Mouse (Mus musculus): ENCODE measurements around the gene Btbd16.

Btbd16 gene

DNA sequence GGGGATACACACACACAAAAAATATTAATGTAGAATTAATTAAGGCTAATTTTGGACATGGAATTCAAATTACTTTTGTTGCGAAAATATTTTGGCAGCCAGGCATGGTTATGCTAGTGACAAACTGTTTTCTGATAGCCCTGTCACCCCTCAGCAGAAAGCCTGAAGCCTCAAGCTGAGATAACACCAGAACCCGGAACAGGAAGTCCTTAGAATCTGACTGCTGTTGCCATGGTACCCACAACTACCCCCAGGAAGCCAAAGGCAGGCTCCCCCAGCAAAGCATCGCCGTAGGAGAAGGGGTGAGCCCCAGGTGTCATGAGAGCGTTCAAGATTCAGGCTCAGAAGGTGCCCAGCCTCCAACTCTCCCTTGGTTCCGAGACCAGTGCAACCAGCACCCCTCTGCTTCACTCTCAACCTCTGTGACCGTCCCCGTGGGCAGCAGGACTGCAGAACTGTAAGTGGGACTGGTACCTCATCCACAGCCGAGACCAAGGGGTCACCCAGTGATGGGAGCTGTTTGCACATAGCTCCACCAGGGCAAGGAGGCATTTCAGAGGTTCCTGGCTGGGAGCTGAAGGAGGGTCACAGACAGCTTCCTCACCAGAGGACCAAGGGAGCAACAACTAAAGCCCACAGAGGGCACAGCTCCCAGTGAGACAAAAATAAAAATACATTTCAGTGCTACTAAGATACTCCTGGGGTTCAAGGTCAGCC is at the start of gene Btbd16:
Gene Btbd16, plus strand, starts transcription at position 156 of the 717 bp plus-strand sequence.
- no peak for DNase-seq (ENCODE audit: low spot score in 2 of 2)

- DNase-seq (ENCODE audit: low spot score in 2 of 2): peak in 1 of 2 experiments; percentile 62
Measured at GRCm38 (mm10) chr7:130726185-130726584, 47.7 kb upstream of the Btbd16 start.

- no peak for DNase-seq (ENCODE audit: low spot score in 2 of 2)
Measured at GRCm38 (mm10) chr7:130726724-130727422, 47.0 kb upstream of the Btbd16 start.

- no peak for DNase-seq (ENCODE audit: low spot score in 2 of 2)
Measured at GRCm38 (mm10) chr7:130727560-130727959, 46.3 kb upstream of the Btbd16 start.

DNA sequence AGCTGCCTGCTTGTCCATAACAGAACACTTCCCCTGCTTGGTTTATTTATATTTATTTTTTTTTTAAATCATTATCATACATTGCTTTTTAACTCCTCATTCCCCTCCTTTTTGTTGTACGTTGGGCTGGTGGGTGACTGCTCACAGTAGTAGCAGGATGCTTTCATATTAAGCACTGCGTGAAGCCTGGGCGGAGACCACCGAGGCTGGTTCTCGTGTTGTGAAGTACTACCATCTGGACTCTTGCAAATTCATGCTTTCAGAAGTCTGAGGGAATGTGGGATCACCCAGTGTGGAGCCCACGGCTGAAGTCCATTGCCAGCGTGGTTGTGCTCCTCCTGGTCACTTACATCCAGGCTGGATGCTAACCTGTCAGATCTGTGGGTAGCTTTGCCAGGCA is 42.1 kb upstream of the Btbd16 start:
- no peak for DNase-seq (ENCODE audit: low spot score in 2 of 2)

- no peak for DNase-seq (ENCODE audit: low spot score in 2 of 2)
Measured at GRCm38 (mm10) chr7:130732908-130733307, 41.0 kb upstream of the Btbd16 start.

DNA sequence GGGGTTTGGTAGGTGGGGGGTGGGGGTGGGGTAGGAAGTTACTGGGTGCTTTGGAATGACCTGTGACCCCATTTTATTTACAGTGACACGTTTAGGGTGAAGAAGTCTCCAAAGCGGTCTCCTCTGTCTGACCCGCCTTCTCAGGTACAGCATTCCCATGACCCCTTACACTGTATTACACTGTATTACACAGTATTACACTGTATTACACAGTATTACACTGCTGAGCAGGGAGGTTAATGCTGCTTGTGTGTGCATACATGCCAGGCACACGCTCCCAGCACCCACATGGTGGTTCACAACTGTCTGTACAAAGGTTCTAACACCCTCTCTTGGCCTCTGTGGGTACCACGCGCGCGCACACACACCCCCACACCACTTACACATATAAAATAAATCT is 40.4 kb upstream of the Btbd16 start:
- DNase-seq (ENCODE audit: low spot score in 2 of 2): no peak

- no peak for DNase-seq (ENCODE audit: low spot score in 2 of 2)
Measured at GRCm38 (mm10) chr7:130734195-130734787, 39.6 kb upstream of the Btbd16 start.

DNA sequence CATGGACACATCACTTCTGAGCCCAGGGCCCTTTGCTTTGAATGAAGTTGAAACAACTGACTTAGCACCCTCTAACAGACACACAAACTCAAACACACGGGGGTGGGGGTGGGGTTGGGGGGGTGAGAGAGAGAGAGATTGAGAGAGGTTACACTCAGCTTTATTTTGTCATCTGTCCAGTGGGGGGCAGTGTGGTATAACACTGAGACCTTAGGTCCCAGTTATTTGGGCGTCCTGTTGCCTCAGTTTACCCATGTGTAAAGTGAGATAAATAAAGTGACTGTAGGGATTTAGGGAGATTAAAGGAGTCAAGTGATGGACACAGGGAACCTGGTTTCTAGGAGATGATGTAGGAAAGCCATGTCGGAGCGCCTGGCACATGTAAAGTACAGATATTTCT is 32.8 kb upstream of the Btbd16 start:
- no peak for DNase-seq (ENCODE audit: low spot score in 2 of 2)

DNA sequence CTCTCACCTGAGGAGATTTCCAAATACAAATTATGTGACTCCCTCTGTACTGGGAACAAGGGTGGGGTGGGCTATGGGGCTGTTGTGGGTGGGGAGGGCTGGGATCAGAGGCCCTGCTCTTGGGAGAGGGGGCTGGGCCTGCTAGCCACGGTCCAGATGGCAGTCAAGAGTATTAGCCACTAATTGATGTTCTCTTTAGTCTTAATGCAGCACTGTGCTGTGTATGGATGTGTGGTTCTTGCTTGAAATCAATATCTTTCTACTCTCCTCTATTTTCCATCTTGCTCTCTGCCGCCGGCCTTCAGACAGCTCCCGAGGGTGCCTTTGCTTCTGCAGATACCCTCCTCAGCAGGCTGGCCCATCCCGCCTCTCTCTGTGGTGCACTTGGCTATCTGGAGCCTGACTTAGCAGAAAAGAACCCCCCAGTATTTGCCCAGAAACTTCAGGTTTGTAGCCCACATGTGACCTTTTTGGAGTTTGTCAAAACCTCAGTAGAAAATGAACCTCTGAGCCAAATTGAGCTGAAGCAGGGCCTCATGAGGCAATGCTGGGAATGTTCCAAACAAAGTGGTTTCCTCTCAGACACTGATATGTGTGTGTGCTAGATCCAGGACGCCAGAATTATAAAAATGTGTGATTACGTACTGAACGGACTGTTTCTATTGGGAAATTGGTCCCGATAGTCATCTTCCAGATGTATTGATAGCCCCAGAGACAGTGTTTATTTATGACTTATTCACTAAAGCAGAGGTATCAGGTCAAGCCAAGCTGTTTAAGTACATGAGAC is 30.4 kb upstream of the Btbd16 start:
- DNase-seq (ENCODE audit: low spot score in 2 of 2): no peak

- no peak for DNase-seq (ENCODE audit: low spot score in 2 of 2)
Measured at GRCm38 (mm10) chr7:130749165-130749564, 24.7 kb upstream of the Btbd16 start.

DNA sequence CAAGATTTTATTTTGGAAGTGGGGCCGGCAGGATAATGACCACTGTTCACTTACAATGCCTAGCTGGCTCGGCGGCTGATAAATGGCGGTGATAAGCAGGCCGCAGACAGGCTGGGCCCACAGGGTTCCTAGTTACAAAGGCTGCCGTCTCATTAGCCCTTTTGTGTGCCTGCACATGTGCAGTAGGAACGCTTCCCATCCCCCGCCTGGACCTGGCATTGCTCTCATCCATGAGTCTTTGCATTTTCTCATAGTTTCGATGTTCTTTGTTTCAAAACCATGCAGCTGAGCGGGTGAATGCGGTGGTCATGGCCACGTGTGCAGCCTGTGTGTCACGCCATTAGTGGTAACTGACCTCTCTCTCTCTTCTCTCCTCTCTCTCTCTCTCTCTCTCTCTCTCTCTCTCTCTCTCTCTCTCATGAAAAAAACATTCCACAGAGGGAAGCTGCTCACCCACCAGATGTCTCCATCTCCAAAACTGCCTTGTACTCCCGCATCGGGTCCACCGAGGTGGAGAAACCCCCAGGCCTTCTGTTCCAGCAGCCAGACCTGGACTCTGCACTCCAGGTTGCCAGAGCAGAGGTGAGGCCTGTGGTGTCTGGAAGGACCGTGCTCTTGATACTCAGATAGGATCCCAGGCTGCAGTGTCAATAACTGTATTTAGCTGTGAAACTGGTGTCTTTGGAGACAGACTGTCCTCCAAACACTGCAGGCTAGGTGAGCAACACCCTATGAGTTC is 22.9 kb upstream of the Btbd16 start:
- DNase-seq (ENCODE audit: low spot score in 2 of 2): peak; percentile 53 to 65

- DNase-seq (ENCODE audit: low spot score in 2 of 2): no peak
Measured at GRCm38 (mm10) chr7:130751678-130752077, 22.2 kb upstream of the Btbd16 start.

GRCm38 (mm10) chr7:130754790-130755189 is 19.1 kb upstream of the Btbd16 start:
- DNase-seq (ENCODE audit: low spot score in 2 of 2): no peak

DNA sequence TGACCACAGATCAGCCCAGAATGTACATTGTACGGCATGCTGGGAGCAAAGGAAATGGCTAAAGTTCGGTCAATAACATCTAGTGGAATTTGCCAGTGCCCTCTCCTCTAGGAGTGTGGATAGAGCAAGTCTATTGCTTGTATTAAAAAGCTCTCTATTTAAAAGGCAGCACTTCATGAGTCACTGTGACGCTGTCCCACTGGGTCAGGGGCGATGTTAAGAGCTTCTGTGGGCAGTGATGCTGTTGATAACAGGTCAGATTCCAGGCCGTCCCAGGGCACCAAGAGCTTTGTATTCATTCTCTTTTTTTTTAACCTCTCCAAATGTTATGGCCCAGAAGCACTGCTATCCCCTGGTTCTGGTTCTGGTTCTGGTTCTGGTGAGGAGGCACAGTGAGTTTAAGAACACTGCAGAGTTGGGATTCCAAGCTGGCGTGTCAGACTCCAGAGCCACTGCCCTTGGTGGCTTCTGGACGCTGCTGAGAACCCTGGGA is 17.5 kb upstream of the Btbd16 start:
- DNase-seq (ENCODE audit: low spot score in 2 of 2): no peak

- no peak for DNase-seq (ENCODE audit: low spot score in 2 of 2)
Measured at GRCm38 (mm10) chr7:130757326-130757865, 16.5 kb upstream of the Btbd16 start.

DNA sequence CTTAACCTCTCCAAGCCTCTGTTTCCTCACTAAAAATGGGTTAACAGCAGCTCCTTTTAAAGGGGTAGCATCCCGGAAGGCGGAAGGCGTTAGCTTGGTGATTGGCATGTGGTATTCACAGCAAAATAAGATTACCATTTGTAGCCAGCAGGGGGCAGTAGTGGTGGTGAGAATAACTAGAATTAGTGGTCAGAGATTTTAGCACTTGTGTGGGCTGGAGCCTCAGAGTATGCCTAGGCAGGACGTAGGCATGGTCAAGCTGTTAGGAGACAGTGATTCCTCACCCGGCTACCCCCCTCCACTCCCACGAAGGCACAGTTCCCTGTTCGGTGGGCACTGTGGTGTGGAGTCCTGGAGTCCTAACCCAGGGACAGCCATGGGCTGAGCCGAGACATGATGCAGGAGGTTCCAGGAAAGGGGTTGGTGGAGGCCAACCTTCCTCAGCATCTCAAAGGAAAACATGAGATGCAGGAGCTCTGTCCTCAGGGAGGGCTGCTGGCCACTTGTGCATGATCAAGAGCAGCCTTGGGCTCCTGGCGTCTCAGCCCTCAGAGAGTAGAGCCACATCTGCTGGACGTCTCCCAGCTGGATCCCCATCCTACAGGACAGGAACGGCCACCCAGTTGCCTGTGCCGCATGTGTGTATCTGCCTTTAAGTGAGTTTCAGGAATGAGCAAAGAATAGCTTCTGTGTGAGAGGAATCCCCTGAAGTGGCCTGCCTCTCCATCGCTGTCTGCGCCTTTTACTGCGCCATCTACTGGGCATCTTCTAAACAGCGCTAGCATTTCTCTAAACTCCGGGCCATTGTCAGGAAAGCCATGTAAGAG is 11.6 kb upstream of the Btbd16 start:
- DNase-seq (ENCODE audit: low spot score in 2 of 2): peak; percentile 82 to 84

DNA sequence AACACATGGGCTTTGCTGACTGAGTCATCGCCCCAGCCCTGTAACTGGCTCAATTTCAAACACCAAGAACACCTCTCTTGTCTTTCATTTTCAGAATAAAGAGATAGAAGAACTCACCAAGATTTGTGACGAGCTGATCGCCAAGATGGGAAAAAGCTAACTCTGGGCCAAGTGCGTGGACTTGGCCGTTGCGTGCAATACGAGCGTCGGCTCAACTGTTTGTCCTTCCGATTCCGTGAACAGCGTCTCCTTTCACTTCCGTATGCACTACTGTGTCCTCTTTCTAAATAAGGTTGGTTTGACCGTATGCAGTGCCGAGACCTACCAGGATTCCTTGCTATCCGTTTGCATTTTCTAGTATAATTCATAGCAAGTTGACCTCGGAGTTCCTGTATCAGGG is 9.7 kb upstream of the Btbd16 start:
- no peak for DNase-seq (ENCODE audit: low spot score in 2 of 2)

- no peak for DNase-seq (ENCODE audit: low spot score in 2 of 2)
Measured at GRCm38 (mm10) chr7:130766411-130767170, 7.3 kb upstream of the Btbd16 start.

Data from right cerebral cortex, postnatal 10 days (tissue).